Mouse (Mus musculus) stomach, embryonic 16.5 days (tissue): ENCODE measurements around the gene Ctps2. TPM values are rescaled to one million over a fixed set of nuclear protein-coding genes. Genes with fewer than 3 reads are reported as not detected.
"Not testable (repeated sequence)": the region's sequence is repeated elsewhere in the genome, so short reads cannot be mapped to it uniquely, and the experiment has no call there.

Experiments
- ATAC-seq: fragments of 200-750 bp; cut with Nextera tagmentation; 2 replicates; pipeline ENCODE4 v1.8.0; 2017; ENCODE audit warnings: moderate number of reproducible peaks, moderate TSS enrichment; ENCODE audit not compliant: insufficient read depth, low FRiP score
- H3K27ac ChIP-seq: fragments of 300-500 bp; sonication (generic); 2 replicates; pipeline ENCODE4 v1.5.1; 2014; ENCODE audit warnings: low read length
- H3K27me3 ChIP-seq: fragments of 300-500 bp; sonication (generic); 2 replicates; pipeline ENCODE4 v1.6.1; 2014; ENCODE audit warnings: low read length, control low read depth, mixed read lengths; ENCODE audit not compliant: control insufficient read depth, insufficient read depth
- H3K36me3 ChIP-seq: fragments of 300-500 bp; sonication (generic); 2 replicates; pipeline ENCODE4 v1.6.1; 2014; ENCODE audit warnings: low read length; ENCODE audit not compliant: control insufficient read depth, insufficient read depth
- H3K4me1 ChIP-seq: fragments of 300-500 bp; sonication (generic); 2 replicates; pipeline ENCODE4 v1.6.1; 2014; ENCODE audit warnings: low read length, control low read depth, mixed read lengths; ENCODE audit not compliant: control insufficient read depth, insufficient read depth
- H3K4me2 ChIP-seq: fragments of 300-500 bp; sonication (generic); 2 replicates; pipeline ENCODE4 v1.6.1; 2014; ENCODE audit warnings: low read depth, low read length, mixed read lengths
- H3K4me3 ChIP-seq: fragments of 300-500 bp; sonication (generic); replicated peaks from 2 replicates; pipeline ENCODE4 v1.5.1; 2014; ENCODE audit warnings: mild to moderate bottlenecking, low read length
- H3K9ac ChIP-seq: fragments of 300-500 bp; sonication (generic); 2 replicates; pipeline ENCODE4 v1.6.1; 2014; ENCODE audit warnings: low read length
- H3K9me3 ChIP-seq: fragments of 300-500 bp; sonication (generic); replicated peaks from 2 replicates; pipeline ENCODE4 v1.6.1; 2016; ENCODE audit warnings: low read length, control low read depth; ENCODE audit not compliant: control insufficient read depth
- WGBS: fragments of 180-500 bp; shearing (Covaris S2); extraction: QIAGEN DNeasy Blood & Tissue Kit; methylation state at CpG from one replicate; pipeline ENCODE4 v1.1.7; 2014; 5-methylcytosine and 5-hydroxymethylcytosine counted together
- polyA plus RNA-seq: library from polyadenylated mRNA; unstranded; fragments of >200 nt; fragmentation: Nextera tagmentation; extraction: Ambion mirVana; gene quantifications from 2 replicates; pipeline ENCODE4 v1.2.1, GENCODE M21; 2015

Gene Ctps2
- polyA plus RNA-seq: 70.0 and 84.5 TPM in 2 replicates

DNA sequence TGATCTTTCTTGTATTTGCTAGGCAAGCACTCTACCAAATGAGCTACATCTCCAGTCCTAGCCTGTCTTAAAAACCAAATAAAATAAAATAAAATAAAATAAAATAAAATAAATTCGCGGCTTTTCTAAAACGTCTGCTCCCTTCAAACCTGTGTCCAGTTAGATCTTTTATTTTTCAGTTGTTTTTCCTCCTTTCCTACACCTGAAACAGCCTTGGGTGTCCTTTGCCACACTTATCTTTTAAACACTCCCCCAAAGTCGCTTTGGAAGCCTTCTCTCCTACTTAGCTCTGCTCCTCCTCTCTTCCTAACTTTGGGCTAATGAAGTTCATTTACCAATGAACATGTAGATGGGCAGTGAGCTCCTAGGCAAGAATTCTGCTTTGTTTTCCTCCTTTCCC lies at the start of gene Ctps2:
Ctps2 (plus strand) TSS at position 301 of the 400 bp plus-strand sequence.
- WGBS: 29% methylated on average over 4 of the region's 4 CpGs
- no peaks in the 10 kb centered on the region for H3K4me1 ChIP-seq
- no peaks in the 10 kb centered on the region for H3K36me3 ChIP-seq
- peak within 1 kb of the TSS; percentile 88 for H3K27ac ChIP-seq
- no peaks in the 10 kb centered on the region; the same call in 1 of the 2 replicates for H3K27me3 ChIP-seq
- ATAC-seq: no peak
- H3K9me3 ChIP-seq: no peaks in the 10 kb centered on the region
- peak within 1 kb of the TSS; percentile 78 for H3K9ac ChIP-seq
- H3K4me3 ChIP-seq: peak within 1 kb of the TSS; percentile 64
- H3K4me2 ChIP-seq: peak within 1 kb of the TSS; percentile 52

DNA sequence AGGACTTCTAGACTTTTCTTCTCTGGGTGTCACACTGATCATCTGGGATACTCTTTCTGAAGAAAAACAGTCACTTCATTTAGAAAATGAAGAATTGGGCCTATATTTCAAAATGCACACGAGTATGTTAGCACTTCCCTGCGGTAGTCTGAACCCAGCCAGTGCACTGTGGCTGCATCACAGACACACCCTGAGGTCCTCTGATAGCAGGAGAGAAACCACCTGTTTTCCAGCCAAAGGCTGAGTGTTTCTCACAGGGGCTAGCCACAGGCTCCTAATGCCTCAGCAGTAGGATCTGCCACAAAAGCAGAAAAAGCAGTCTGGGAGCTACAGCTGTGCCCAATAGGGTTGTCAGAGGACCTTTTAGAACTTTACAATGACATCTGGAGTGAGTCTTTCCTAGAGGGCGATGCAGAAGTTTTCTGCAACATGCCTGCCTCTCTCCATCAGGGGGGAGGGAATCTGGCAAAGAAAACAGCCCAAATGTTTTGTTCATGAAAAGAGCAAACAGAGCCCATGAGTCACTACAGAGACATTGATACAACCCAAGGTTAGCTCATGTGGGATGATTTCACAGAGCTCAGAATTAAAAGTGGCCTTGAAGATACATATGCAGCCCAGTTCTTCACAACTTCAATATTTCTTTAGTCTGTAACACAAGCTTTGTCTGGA lies 32.6 kb upstream of the Ctps2 start:
- Histone ChIP-seq H3K4me2 (no peak overlapping the region), H3K4me3 (no peak overlapping the region), H3K27me3 (no peaks in the 10 kb centered on the region), H3K9me3 (no peaks in the 10 kb centered on the region), H3K36me3 (no peaks in the 10 kb centered on the region), H3K4me1 (no peaks in the 10 kb centered on the region), H3K27ac (no peak overlapping the region), H3K9ac (no peak overlapping the region)
- WGBS: 71% methylated on average over 3 of the region's 3 CpGs
- ATAC-seq: no peak

DNA sequence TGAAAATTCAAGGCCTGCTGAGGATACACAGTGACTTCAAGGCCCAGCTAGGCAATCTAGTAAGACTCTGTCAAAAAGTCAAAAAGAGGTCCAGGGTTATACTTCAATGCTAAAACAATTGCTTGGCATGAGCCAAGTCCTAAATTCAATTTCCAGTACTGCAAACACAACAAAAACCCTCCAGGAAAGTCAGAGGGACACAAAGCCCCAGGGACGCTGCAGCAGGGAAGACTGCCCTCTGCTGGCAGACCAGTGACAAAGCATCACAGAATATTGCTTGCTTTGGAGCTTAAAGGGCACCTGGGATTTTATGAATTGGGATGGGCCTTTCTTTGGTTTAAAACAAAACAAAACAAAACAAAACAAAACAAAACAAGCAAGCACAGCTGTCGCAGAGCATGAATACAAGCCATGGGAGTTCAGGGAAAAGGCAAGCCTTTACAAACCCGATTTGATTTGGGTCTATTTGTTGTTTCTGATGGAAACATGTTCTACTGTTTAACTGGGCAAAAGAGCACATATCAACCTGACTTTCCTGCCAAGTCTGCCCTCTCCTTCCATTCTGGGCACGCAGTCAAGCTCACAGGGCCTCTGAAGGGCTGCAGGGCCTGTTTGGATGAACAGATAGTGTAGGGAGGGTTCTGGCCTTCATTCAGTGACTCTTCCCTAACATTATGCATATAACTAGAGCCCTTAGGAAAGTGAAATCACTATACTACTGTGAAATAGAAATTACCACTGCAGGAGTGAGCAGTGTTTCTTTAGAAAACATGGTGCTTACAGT lies 29.1 kb upstream of the Ctps2 start:
- no peak overlapping the region for H3K27ac ChIP-seq
- H3K36me3 ChIP-seq: no peaks in the 10 kb centered on the region
- no peaks in the 10 kb centered on the region for H3K4me1 ChIP-seq
- H3K4me3 ChIP-seq: no peak overlapping the region
- ATAC-seq: no peak
- H3K9ac ChIP-seq: no peak overlapping the region
- no peaks in the 10 kb centered on the region for H3K27me3 ChIP-seq
- no peak overlapping the region for H3K4me2 ChIP-seq
- 40% methylated on average over 4 of the region's 4 CpGs for WGBS
- H3K9me3 ChIP-seq: no peaks in the 10 kb centered on the region

DNA sequence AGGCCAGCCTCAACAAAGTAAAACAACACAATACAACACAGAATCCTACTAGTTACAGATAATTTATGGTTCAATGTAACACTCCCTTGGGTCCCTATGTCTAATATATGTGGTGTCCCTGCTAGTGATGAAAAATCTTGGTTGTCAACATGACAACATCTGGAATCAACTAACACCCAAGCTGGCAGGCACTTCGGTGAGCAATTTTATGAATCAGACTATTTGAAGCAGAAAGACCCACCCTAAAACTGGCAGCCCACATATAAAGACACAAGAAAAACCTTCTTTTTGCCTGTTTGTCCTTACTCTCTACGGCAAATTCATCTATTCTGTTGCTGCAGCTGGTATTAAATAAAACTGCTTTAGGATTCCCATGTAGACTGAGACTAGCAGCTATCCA lies 27.3 kb upstream of the Ctps2 start:
- H3K27ac ChIP-seq: no peak overlapping the region
- 100% methylated on average over 2 of the region's 2 CpGs for WGBS
- no peak overlapping the region for H3K9ac ChIP-seq
- ATAC-seq: no peak
- no peaks in the 10 kb centered on the region for H3K4me1 ChIP-seq
- H3K36me3 ChIP-seq: no peaks in the 10 kb centered on the region
- H3K4me3 ChIP-seq: no peak overlapping the region
- H3K27me3 ChIP-seq: no peaks in the 10 kb centered on the region
- no peak overlapping the region for H3K4me2 ChIP-seq
- no peaks in the 10 kb centered on the region for H3K9me3 ChIP-seq

DNA sequence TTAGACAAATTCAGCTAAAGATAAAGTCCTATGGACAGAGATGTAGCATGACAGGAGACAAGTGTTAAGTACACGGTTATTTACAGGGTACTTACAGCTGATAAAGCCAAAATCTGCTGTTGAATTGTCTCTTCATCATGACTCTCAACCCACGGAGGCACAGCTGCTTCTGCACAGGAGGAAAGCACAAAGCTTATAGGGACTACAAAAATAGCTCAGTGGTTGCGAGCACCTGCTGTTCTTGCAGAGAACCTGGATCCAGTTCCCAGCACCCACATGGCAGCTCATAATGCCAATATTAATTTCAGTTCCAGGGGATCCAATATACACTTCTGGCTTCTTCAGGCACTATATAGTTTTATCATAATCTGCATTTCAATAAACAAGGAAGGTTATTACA lies 22.8 kb upstream of the Ctps2 start:
- no peak for ATAC-seq
- no peaks in the 10 kb centered on the region for H3K4me1 ChIP-seq
- H3K9ac ChIP-seq: no peak overlapping the region
- no peaks in the 10 kb centered on the region for H3K9me3 ChIP-seq
- no peaks in the 10 kb centered on the region for H3K36me3 ChIP-seq
- no peak overlapping the region for H3K4me3 ChIP-seq
- WGBS: 86% methylated on average over 3 of the region's 3 CpGs
- no peak overlapping the region for H3K4me2 ChIP-seq
- no peak overlapping the region for H3K27ac ChIP-seq
- no peaks in the 10 kb centered on the region for H3K27me3 ChIP-seq

DNA sequence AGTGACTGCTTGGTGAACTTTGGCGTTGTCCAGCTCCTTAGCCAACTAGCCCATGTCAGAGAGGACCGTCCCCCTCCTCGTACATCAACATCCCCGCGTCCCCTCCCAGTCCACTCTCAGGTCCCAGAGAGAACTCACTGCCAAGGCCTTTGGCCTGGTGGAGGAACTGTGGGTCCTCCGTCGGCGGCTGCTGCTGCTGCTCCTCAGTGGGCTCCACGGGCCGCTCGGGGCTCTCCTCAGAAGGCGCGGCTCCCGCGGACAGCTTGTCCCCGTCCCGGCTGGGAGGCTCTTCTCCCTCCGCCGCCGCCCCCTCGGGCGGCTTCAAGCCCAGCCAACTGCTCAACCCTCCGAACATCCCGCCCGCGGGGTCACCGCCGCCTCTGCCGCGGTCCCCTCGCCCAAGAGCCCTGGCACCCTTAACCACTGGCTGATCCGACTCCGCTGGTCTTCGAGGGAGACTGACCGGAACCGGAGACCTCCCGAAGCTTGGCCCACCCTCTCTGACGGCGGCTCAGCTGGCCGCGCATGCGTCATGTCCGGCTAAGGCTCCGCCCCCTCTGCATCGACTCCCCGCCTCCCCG lies 13.0 kb upstream of the Ctps2 start, which contains the start of gene Syap1:
Syap1 (minus strand) TSS at position 517 of the 581 bp plus-strand sequence.
- no peaks in the 10 kb centered on the region for H3K36me3 ChIP-seq
- H3K4me1 ChIP-seq: 0 out of 2 replicates have a peak, but pooled peaks cover 4% of the 10 kb centered on the region
- H3K9ac ChIP-seq: peak within 1 kb of the TSS; percentile 83
- peak within 1 kb of the TSS; percentile 51 for H3K4me2 ChIP-seq
- H3K27me3 ChIP-seq: no peaks in the 10 kb centered on the region
- WGBS: 17% methylated on average over 43 of the region's 47 CpGs
- no peaks in the 10 kb centered on the region for H3K9me3 ChIP-seq
- peak; percentile 95 for ATAC-seq
- H3K4me3 ChIP-seq: peak within 1 kb of the TSS; percentile 68
- H3K27ac ChIP-seq: peak within 1 kb of the TSS; percentile 60

DNA sequence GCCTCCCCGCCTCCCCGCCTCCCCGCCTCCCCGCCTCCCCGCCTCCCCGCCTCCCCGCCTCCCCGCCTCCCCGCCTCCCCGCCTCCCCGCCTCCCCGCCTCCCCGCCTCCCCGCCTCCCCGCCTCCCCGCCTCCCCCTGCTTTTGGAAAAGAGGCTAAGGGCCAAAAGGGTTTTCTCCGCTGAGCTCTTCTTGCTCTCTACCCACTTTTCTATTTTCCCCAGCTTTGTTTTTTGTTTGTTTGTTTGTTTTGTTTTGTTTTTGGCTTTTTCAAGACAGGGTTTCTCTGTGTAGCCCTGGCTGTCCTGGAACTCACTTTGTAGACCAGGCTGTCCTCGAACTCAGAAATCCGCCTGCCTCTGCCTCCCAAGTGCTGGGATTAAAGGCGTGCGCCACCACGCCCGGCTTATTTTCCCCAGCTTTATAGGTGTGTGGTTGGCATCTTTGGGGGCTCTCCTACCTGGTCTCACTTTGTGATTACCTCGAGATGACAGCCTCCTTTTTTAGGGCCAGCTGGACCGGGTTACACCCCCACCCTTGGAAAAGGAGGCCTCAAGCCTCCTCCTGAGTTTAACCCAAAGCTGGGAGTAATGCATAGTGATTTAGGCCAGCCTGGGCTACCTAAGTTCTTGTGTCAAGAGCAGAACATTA lies 12.3 kb upstream of the Ctps2 start:
- not testable (repeated sequence) for H3K4me2 ChIP-seq, H3K36me3 ChIP-seq, ATAC-seq, H3K27me3 ChIP-seq, H3K9me3 ChIP-seq, H3K4me1 ChIP-seq, H3K9ac ChIP-seq, H3K4me3 ChIP-seq, H3K27ac ChIP-seq
- WGBS: 72% methylated on average over 10 of the region's 25 CpGs

DNA sequence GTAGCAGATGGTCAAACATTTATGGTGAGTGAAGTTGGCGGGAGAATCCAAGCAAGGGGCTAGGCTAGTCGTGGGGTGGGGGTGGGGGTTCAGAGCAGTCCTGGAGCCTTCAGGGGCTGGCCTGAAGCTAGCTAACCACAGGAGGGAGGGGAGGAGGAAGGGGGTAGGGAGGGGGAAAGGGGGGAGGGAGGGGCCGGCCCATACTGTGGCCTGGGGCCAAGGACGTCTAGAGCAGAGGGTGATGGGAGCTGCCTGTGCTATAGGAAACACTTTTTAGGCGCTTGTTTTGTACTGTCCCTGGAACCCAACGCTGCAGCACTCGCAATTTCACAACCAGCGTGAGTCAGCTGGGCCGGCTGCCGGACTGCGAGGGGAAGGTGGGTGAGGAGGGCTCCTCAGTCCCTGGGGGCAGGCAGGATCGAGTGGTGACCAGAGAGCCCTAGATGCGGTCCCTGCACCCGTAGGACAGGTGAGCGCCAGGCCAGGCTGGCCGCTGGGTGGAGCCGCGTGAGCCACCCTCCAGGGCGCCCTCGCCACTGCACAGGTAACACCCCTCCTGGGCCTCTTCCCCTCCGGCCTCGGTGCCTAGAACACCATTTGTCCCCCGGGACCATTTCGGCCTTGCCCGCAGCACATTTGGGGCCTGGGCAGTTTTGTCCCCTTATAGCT lies 467 bp downstream of the Ctps2 start:
- Histone ChIP-seq H3K4me3 (peak overlapping the region; percentile 64), H3K4me1 (no peaks in the 10 kb centered on the region), H3K36me3 (no peaks in the 10 kb centered on the region), H3K9me3 (no peaks in the 10 kb centered on the region), H3K27ac (peak overlapping the region; percentile 88), H3K9ac (peak overlapping the region; percentile 78), H3K4me2 (peak overlapping the region; percentile 52), H3K27me3 (no peaks in the 10 kb centered on the region; the same call in 1 of the 2 replicates)
- 13% methylated on average over 23 of the region's 25 CpGs for WGBS
- ATAC-seq: peak; percentile 89
